Mouse (Mus musculus): ENCODE results near the gene Pigs.

GRCm38 (mm10) chr11:78367456-78368225 is 39.4 kb downstream of the Pigs start:
- TF ChIP-seq POLR2A (IDR thresholded peaks at IDR 0.05; ENCODE audit: borderline replicate concordance, insufficient read depth, low read length) (no peak), CTCF (IDR thresholded peaks at IDR 0.05; ENCODE audit: borderline replicate concordance, insufficient read depth, low read depth, low read length) (no peak)
